Mouse (Mus musculus) intestine, postnatal 0 days (tissue): ENCODE measurements around the gene Rab34. TPM values are rescaled to one million over a fixed set of nuclear protein-coding genes. Genes with fewer than 3 reads are reported as not detected.

Experiments used
- ATAC-seq: fragments of 200-750 bp; cut with Nextera tagmentation; 2 replicates; pipeline ENCODE4 v1.8.0; 2017; ENCODE audit warnings: mild to moderate bottlenecking, moderate TSS enrichment, moderate library complexity
- H3K27ac ChIP-seq: fragments of 300-500 bp; sonication (generic); 2 replicates; pipeline ENCODE4 v1.5.1; 2014; ENCODE audit warnings: mild to moderate bottlenecking, low read depth, low read length, moderate library complexity
- H3K27me3 ChIP-seq: fragments of 300-500 bp; sonication (generic); replicated peaks from 2 replicates; pipeline ENCODE4 v1.6.1; 2014; ENCODE audit warnings: low read length, mixed read lengths; ENCODE audit not compliant: control insufficient read depth, insufficient read depth
- H3K36me3 ChIP-seq: fragments of 300-500 bp; sonication (generic); 2 replicates; pipeline ENCODE4 v1.6.1; 2014; ENCODE audit warnings: mild to moderate bottlenecking, moderate library complexity; ENCODE audit not compliant: control insufficient read depth, insufficient read depth
- H3K4me1 ChIP-seq: fragments of 300-500 bp; sonication (generic); replicated peaks from 2 replicates; pipeline ENCODE4 v1.6.1; 2014; ENCODE audit warnings: antibody characterized with exemption, low read length, mixed read lengths; ENCODE audit not compliant: control insufficient read depth, insufficient read depth
- H3K4me2 ChIP-seq: fragments of 300-500 bp; sonication (generic); replicated peaks from 2 replicates; pipeline ENCODE4 v1.6.1; 2014; ENCODE audit warnings: low read depth, mild to moderate bottlenecking, moderate library complexity
- H3K4me3 ChIP-seq: fragments of 300-500 bp; sonication (generic); 2 replicates; pipeline ENCODE4 v1.5.1; 2014; ENCODE audit warnings: low read depth, low read length
- H3K9ac ChIP-seq: fragments of 300-500 bp; sonication (generic); 2 replicates; pipeline ENCODE4 v1.6.1; 2014; ENCODE audit warnings: mild to moderate bottlenecking, low read depth, low read length
- H3K9me3 ChIP-seq: fragments of 300-500 bp; sonication (generic); 2 replicates; pipeline ENCODE4 v1.6.1; 2016; ENCODE audit warnings: mixed run types; ENCODE audit not compliant: control insufficient read depth
- CTCF ChIP-seq: sonication (generic); IDR thresholded peaks from 2 replicates; pipeline ENCODE4 v1.5.1; 2016; ENCODE audit warnings: low read depth, mild to moderate bottlenecking, control low read depth, antibody characterized with exemption, moderate library complexity
- WGBS: fragments of 180-500 bp; shearing (Covaris S2); extraction: QIAGEN DNeasy Blood & Tissue Kit; methylation state at CpG from one replicate; pipeline ENCODE4 v1.1.7; 2014; 5-methylcytosine and 5-hydroxymethylcytosine counted together
- polyA plus RNA-seq: library from polyadenylated mRNA; unstranded; fragments of >200 nt; fragmentation: Nextera tagmentation; extraction: Ambion mirVana; gene quantifications from 2 replicates; pipeline ENCODE4 v1.2.1, GENCODE M21; 2015

The Rab34 gene
- polyA plus RNA-seq, 1 experiment from 2014 or later = 33.9 TPM

DNA sequence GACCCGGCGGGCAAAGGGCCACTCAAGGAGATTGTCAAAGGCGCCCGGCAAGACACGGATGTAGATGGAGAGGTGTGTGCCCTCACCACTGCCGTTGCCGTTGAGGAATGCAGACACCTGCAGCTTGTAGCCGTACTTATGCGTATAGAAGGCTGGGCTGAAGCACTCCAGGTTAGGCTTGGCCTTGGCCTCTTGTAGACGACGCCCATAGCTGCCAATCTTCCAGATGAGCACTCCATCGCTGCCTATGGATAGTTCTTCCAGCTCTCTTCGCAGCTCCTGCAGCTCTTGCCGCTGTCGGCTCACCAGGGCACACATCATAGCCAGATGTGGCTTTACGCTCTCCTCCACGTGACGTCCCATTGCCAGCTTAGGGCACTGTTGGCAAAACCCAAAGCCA lies 28.1 kb upstream of the Rab34 start:
- H3K9me3 ChIP-seq = no peaks in the 10 kb centered on the region
- no peak for TF ChIP-seq CTCF
- H3K4me3 ChIP-seq = no peak overlapping the region
- peak overlapping the region; percentile 35; the same call in 1 of the 2 replicates for H3K27ac ChIP-seq
- H3K9ac ChIP-seq = no peak overlapping the region
- no peaks in the 10 kb centered on the region for H3K27me3 ChIP-seq
- H3K36me3 ChIP-seq = peaks cover 53% of the 10 kb centered on the region
- H3K4me2 ChIP-seq = no peak overlapping the region
- WGBS = 83% methylated on average over 18 of the region's 18 CpGs
- no peak for ATAC-seq
- peaks cover 9% of the 10 kb centered on the region; the same call in 1 of the 2 replicates for H3K4me1 ChIP-seq

DNA sequence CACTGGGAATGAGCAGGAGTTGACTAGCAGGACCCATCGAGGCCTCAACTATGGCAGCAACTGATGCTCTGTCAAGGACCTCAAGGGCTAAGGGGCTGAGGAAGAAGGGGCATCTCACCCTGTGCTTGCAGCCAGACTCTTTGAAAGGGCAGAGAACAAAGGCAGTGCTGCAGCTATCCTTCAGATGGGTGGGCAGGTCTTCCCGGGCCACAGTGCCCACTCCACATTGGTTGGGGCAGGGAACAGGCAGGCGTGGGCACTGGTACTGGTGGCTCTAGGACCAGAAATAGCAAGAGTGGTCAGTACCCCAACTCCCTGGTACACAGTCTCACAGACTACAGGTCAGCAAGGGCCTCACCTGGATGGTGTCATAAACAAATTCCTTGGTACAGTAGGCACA lies 27.6 kb upstream of the Rab34 start:
- H3K9me3 ChIP-seq = no peaks in the 10 kb centered on the region
- no peak overlapping the region for H3K4me2 ChIP-seq
- H3K27me3 ChIP-seq = no peaks in the 10 kb centered on the region
- no peak overlapping the region; the same call in 1 of the 2 replicates for H3K27ac ChIP-seq
- WGBS = 80% methylated on average over 3 of the region's 3 CpGs
- H3K4me1 ChIP-seq = peaks cover 9% of the 10 kb centered on the region; the same call in 1 of the 2 replicates
- no peak for ATAC-seq
- no peak overlapping the region for H3K9ac ChIP-seq
- H3K36me3 ChIP-seq = peaks cover 51% of the 10 kb centered on the region
- TF ChIP-seq CTCF = no peak
- no peak overlapping the region for H3K4me3 ChIP-seq

DNA sequence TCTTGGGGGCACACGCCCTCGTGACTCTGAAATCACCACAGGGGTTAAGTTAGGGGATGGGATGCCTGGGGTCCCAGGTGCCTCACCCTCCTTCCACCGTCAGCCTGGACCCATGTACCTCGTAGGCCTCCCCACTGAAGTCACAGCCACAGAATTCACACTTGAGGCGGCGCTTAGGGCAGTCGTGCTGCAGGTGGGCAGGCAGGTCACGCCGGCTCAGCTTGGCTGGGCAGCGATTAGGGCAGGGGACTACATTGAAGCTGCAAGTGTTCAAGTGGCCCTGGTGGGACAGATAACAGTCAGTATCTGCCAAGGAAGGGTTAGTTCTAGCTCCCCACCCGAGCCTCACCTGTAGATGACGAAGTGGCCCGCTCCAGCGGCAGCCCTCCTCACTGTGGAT lies 27.1 kb upstream of the Rab34 start:
- peaks cover 46% of the 10 kb centered on the region for H3K36me3 ChIP-seq

DNA sequence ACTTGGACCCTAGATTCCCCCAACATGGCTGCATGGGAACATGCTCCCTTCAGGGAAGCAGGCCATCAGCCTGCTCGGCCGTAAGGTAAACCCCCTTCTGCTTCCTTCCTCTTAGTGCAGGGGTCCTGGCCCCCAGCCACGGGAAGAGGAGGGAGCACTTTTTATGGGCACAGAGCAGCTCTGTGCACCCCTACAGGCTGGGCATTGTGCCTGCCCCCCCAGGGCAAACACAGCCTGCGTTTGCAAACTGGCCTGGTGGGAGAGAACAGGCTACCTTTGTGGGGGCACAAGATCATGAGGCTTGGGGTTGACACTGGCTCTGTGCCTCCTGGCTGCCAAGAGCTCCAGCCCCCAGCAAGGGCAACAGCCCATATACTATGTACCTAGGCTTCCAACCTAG lies 26.3 kb upstream of the Rab34 start:
- Histone ChIP-seq H3K27ac (no peak overlapping the region), H3K4me2 (0 out of 2 replicates have a peak overlapping the region, but pooled peaks have one; percentile 89), H3K4me1 (peaks cover 14% of the 10 kb centered on the region; the same call in 1 of the 2 replicates), H3K27me3 (no peaks in the 10 kb centered on the region), H3K9ac (no peak overlapping the region), H3K36me3 (peaks cover 46% of the 10 kb centered on the region), H3K4me3 (no peak overlapping the region), H3K9me3 (no peaks in the 10 kb centered on the region)
- 54% methylated on average over 4 of the region's 4 CpGs for WGBS
- no peak for ATAC-seq
- TF ChIP-seq CTCF = no peak

More for the DNA sequence above, 27.1 kb upstream of the Rab34 start:
- 82% methylated on average over 14 of the region's 14 CpGs for WGBS
- Histone ChIP-seq H3K9me3 (no peaks in the 10 kb centered on the region), H3K27me3 (no peaks in the 10 kb centered on the region), H3K4me1 (peaks cover 9% of the 10 kb centered on the region; the same call in 1 of the 2 replicates), H3K27ac (no peak overlapping the region; the same call in 1 of the 2 replicates), H3K4me3 (no peak overlapping the region), H3K4me2 (no peak overlapping the region), H3K9ac (no peak overlapping the region)
- TF ChIP-seq CTCF = no peak
- ATAC-seq = no peak

DNA sequence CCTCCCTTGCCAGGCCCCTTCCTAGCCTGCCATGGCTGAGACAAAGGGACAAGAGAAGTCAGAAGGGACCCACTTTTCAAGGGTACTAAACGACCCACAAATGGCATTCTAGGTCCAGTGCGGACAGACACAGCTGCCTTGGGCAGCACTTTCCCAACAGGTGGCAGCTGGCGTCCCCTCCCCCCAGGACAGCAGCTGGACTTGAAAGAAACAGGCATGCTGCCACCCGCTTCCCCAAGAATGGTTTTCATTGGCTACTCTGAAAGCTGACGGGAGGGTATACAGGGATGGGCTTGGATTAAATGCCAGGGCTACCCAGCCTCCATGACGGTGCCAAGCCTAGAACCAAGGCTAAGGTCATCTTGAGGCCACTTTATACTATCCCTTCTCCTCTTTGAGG lies 25.7 kb upstream of the Rab34 start:
- WGBS = 60% methylated on average over 6 of the region's 6 CpGs
- H3K27ac ChIP-seq = no peak overlapping the region
- no peaks in the 10 kb centered on the region for H3K9me3 ChIP-seq
- H3K9ac ChIP-seq = no peak overlapping the region
- peak overlapping the region; percentile 89 for H3K4me2 ChIP-seq
- H3K27me3 ChIP-seq = no peaks in the 10 kb centered on the region
- peaks cover 44% of the 10 kb centered on the region for H3K36me3 ChIP-seq
- no peak for TF ChIP-seq CTCF
- ATAC-seq = no peak
- no peak overlapping the region for H3K4me3 ChIP-seq
- H3K4me1 ChIP-seq = peaks cover 14% of the 10 kb centered on the region; the same call in 1 of the 2 replicates

DNA sequence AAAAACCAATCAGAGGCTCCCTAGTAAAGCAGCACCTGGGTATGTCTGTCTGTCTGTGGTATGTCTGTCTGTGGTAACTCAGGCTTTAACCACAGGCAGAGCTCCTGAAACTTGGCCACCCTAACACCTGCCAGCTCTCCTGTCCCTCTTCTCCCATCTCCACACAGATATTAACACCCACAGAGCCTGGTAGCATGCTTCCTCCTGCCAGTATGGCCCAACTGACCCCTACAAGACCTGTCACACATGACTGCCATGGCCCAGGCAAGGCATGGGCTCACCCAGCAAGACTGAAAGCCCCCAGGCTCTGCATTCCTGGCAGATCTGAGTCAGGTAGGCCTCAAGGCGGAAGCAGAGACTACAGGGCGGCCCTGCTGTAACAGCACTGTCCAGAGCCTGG lies 25.2 kb upstream of the Rab34 start:
- WGBS = 72% methylated on average over 2 of the region's 2 CpGs

More for the DNA sequence above, 25.2 kb upstream of the Rab34 start:
- peak overlapping the region; percentile 97; the same call in 1 of the 2 replicates for H3K27ac ChIP-seq
- ATAC-seq = no peak
- no peaks in the 10 kb centered on the region for H3K27me3 ChIP-seq
- peaks cover 38% of the 10 kb centered on the region for H3K36me3 ChIP-seq
- H3K9ac ChIP-seq = peak overlapping the region; percentile 88
- no peak for TF ChIP-seq CTCF
- H3K4me2 ChIP-seq = peak overlapping the region; percentile 89
- H3K9me3 ChIP-seq = no peaks in the 10 kb centered on the region
- H3K4me1 ChIP-seq = peaks cover 14% of the 10 kb centered on the region; the same call in 1 of the 2 replicates
- H3K4me3 ChIP-seq = peak overlapping the region; percentile 88; the same call in 1 of the 2 replicates
